Mouse (Mus musculus): ENCODE measurements at regions not wholly inside any gene's neighbourhood (a gene's known extent, or its start where the extent isn't known, plus 50 kb on each side); places are given as distances from the start of the nearest gene placed in this dataset.

GRCm38 (mm10) chr5:4273001-4273400, 80.8 kb downstream of the Mterf1b start:
- no peak for TF ChIP-seq RCOR1 (conservative IDR thresholded peaks at IDR 0.05; ENCODE audit: low read depth, low read length)
- TF ChIP-seq CTCF (conservative IDR thresholded peaks at IDR 0.05 in 1 of 2, IDR thresholded peaks at IDR 0.05 in 1 of 2; ENCODE audit: low read depth in 2 of 2, low read length in 2 of 2) = no peak
- TF ChIP-seq TBP (conservative IDR thresholded peaks at IDR 0.05; ENCODE audit: low read depth, low read length) = no peak
- no peak for TF ChIP-seq ZNF384 (IDR thresholded peaks at IDR 0.05; ENCODE audit: low read depth, low read length)
- TF ChIP-seq NRF1 (IDR thresholded peaks at IDR 0.05; ENCODE audit: low read depth, low read length) = no peak
- no peak for TF ChIP-seq PAX5 (IDR thresholded peaks at IDR 0.05; ENCODE audit: low read length)
- TF ChIP-seq EP300 (IDR thresholded peaks at IDR 0.05; ENCODE audit: low read length) = no peak
- TF ChIP-seq JUN (IDR thresholded peaks at IDR 0.05; ENCODE audit: insufficient read depth, low read depth, low read length) = no peak
- no peak for TF ChIP-seq MEF2A (IDR thresholded peaks at IDR 0.05; ENCODE audit: borderline replicate concordance, low read depth, low read length)
- no peak for TF ChIP-seq ETS1 (conservative IDR thresholded peaks at IDR 0.05; ENCODE audit: low read depth, low read length)
- no peak for TF ChIP-seq USF2 (conservative IDR thresholded peaks at IDR 0.05; ENCODE audit: low read depth, low read length)
- no peak for TF ChIP-seq MAFK (IDR thresholded peaks at IDR 0.05; ENCODE audit: insufficient replicate concordance, low read length)
- no peak for TF ChIP-seq POLR2A (IDR thresholded peaks at IDR 0.05; ENCODE audit: low read depth, low read length)

All from CH12.LX (cell line).